Mouse (Mus musculus): ENCODE data around the gene Gucy1a1.

DNA sequence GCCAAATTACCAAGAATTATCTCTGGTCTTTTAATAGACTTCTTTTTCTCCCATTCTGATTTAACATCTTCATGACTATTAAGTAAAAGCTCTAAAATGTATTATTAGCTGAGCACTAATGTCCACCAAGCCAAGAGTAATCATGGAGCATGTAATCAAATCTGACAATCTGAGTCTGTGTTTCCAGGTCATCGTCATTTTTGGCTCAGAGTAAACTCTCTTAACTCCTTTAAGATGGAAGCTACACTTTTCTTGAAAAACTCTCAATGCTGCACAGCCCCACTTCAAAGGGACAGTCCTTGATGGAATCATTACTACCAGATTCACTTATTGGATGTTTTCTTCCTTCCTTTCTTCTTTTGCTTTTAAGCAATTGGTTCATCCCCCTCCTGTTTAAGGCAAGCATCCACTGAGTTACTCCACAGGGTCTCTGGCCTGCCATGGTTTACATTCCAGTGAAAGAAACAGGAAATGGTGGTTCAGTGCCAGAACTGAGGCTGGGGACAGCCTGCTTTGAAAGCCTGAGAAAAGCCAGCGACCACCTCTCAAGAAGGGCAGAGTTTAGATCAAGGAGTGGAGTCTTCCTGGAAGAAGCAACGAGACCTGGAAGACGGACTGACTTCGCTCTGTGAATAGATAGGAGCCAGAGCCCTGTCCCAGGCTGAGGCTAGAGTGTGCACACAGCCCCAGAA is 91.2 kb downstream of the Gucy1a1 start:
- TF ChIP-seq CTCF (IDR thresholded peaks at IDR 0.05; ENCODE audit: insufficient read depth, low read depth, low read length), result no peak
- no peak for TF ChIP-seq POLR2A (IDR thresholded peaks at IDR 0.05; ENCODE audit: insufficient read depth, low read depth, low read length)

Data from olfactory bulb, adult 2 months (tissue).